Mouse (Mus musculus): ENCODE measurements around the gene Tmem131.

Gene Tmem131

GRCm38 (mm10) chr1:36772198-36772934 is 171.1 kb downstream of the Tmem131 start:
- DNase-seq (ENCODE audit: low read depth): no peak

DNA sequence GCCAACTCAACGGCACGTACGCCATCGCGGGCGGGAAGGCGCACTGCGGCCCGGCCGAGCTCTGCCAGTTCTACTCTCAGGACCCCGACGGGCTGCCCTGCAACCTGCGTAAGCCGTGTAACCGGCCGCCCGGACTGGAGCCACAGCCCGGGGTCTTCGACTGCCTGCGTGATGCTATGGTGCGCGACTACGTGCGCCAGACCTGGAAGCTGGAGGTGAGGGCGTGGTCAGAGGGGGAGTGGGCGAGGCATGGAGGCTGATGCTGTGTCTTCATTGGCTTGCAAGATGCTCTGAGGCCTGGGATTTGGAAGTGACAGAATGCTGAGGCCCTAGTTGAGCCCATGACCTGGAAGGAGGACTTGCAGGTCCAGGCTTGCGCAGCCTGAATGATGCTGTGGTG is 172.5 kb downstream of the Tmem131 start:
- no peak for DNase-seq (ENCODE audit: low read depth)

DNA sequence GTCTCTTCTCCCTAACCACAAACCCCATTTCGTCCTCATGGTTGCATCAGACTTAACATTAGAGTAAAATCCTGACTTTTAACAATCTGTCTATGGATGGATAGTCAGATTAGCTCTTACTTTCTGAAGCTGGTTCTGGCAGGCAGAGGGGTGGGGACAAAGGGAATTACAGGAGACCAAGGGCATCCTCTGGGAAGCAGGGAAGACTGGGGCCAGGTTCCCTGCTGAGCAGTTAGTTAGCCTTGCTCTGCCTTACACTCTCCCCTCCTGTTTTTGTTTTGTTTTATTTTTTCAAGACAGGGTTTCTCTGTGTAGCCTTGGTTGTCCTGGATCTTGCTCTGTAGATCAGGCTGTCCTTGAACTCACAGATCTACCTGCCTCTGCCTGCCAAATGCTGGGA is 173.5 kb downstream of the Tmem131 start:
- no peak for DNase-seq (ENCODE audit: low read depth)

DNA sequence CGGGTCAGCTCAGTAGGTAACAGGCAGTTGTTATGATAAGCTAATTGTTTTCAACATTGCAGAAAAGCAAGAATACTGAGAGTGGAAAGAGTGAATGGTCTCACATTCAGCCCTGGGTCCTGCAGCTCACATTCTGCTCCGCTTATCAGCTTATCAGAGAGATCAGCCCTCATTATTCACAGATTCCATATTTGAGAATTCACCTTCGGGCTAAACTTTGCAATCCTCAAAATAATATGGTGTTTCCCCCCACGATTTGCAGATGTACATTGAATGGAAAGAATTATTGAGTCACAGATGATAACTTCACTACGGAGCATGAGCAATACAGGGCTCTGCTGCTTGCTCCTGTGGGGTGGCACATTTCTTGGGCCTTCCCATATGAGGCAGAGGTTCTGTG is 174.7 kb downstream of the Tmem131 start:
- DNase-seq (ENCODE audit: low read depth): no peak

- no peak for DNase-seq (ENCODE audit: low read depth)
Measured at GRCm38 (mm10) chr1:36767321-36767720, 176.1 kb downstream of the Tmem131 start.

DNA sequence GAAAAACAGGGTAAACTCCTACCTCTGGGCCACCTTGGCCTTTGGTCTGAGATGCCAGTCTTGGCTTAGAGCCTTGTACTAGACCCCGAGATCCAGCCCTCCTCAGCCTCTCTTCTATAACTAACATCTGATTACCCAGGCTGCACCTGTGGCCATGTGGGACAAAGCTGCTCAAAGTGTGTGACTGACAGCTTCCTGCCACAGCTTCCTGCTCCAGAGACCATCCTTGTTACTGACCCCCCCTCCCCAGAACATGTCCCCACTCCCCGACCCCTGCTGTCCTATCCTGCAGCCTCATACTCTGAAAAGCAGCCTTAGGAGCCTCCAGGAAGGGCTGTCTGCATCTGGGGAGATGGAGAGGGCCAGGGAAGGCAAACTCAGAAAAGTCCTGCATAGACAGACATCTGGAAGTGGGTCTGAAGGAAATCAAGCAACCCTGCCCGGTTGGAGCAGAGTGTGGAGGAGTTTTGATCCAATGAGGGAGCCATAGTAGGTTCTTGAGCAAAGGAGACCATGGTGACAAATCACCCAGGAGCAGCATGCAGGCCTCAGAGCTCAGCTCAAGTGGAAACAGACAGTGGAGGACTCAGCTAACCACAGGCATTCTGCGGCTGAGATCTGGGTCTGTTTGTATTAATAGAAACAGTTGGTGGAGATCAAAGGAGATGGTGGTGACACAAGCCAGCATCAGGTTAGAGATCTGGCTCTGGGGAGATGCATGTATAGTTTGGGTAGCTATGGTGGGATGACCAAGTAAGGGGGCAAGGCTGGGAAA is 176.8 kb downstream of the Tmem131 start:
- DNase-seq (ENCODE audit: low read depth): no peak

- no peak for DNase-seq (ENCODE audit: low read depth)
Measured at GRCm38 (mm10) chr1:36761568-36761967, 181.9 kb downstream of the Tmem131 start, which contains the start of gene Zap70. Gene Zap70 (plus strand): TSS chr1:36761798.

GRCm38 (mm10) chr1:36761061-36761460 is 182.4 kb downstream of the Tmem131 start:
- no peak for DNase-seq (ENCODE audit: low read depth)

GRCm38 (mm10) chr1:36760401-36760800 is 183.1 kb downstream of the Tmem131 start:
- DNase-seq (ENCODE audit: low read depth): no peak

GRCm38 (mm10) chr1:36759076-36759475 is 184.4 kb downstream of the Tmem131 start:
- no peak for DNase-seq (ENCODE audit: low read depth)

DNA sequence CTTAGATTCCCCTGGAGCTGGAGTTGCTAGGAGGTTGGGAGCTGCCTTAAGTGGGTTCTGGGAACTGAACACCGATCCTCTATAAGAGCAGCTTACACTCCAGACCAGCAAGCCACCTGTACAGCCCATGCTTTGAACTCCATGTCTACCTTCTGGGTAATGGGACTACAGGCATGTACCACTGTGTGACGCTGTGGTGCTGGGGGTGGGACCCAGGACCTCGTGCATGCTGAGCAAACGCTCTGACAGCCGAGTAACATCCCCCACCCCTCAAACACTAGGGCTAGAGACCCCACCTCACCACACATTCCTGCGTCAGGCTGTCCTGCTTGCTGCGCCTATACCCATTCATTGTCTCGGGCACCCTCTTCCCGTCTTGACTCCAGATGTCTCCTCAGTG is 184.9 kb downstream of the Tmem131 start:
- DNase-seq (ENCODE audit: low read depth): no peak

- no peak for DNase-seq (ENCODE audit: low read depth)
Measured at GRCm38 (mm10) chr1:36753932-36754675, 189.4 kb downstream of the Tmem131 start.

GRCm38 (mm10) chr1:36746452-36746851 is 197.0 kb downstream of the Tmem131 start:
- DNase-seq (ENCODE audit: low read depth): no peak

DNA sequence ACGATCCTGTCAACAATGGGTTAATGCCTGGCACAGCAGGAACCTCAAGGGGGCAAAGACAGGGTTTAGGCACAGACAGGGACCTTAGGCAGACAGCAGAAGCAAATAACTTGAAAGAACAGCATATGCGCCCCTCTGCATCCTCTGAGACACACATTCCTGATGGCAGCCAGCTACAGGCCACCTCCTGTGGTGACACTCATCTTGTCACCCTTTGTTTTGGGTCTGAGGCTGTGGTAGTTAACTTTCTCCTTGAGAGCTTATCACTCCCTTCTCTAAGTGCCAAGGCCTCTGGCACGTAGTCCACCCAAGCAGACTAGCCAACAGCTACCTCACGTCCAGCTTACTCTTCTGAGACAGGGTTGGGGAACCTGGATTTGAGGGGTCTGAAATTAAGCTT is 197.8 kb downstream of the Tmem131 start:
- DNase-seq (ENCODE audit: low read depth): no peak

- peak; percentile 11 for DNase-seq (ENCODE audit: low read depth)
Measured at GRCm38 (mm10) chr1:36744268-36744944, 199.1 kb downstream of the Tmem131 start.

DNA sequence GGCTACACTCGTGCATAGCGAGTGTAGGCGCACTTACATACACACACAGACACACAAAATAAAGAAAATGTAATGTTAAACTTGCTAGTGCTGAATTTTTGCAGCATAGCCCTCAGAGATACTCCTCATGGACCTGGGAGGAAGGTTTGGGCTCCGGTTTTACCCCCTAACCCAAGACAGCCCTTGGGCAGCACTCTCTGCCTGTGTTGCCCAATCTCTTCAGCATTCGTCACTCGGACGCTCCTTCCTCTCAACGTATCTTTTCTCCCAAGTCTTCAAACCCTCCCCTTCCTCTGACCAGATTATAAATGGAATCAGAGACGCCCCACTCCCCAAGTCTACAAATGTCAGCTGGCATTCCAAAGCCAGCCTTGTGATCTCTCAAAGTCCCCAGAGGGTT is 200.4 kb downstream of the Tmem131 start:
- DNase-seq (ENCODE audit: low read depth): no peak

All from fibroblast of lung, adult 2 months (primary cell).